Mouse (Mus musculus) lung, embryonic 14.5 days (tissue): ENCODE results near the gene Spaca3. TPM values are rescaled to one million over a fixed set of nuclear protein-coding genes. Genes with fewer than 3 reads are reported as not detected.

Experiments used
- ATAC-seq: fragments of 200-750 bp; cut with Nextera tagmentation; 2 replicates; pipeline ENCODE4 v1.8.0; 2017; ENCODE audit warnings: mild to moderate bottlenecking, moderate TSS enrichment, moderate library complexity; ENCODE audit not compliant: insufficient read depth
- DNase-seq: peaks from one replicate; pipeline ENCODE4 v3.0.0-alpha.2; 2015
- H3K27ac ChIP-seq: fragments of 300-500 bp; sonication (generic); 2 replicates; pipeline ENCODE4 v1.5.1; 2014; ENCODE audit warnings: low read depth, mild to moderate bottlenecking, moderate library complexity
- H3K27me3 ChIP-seq: fragments of 300-500 bp; sonication (generic); 2 replicates; pipeline ENCODE4 v1.6.1; 2014; ENCODE audit warnings: low read length, control low read depth; ENCODE audit not compliant: insufficient read depth
- H3K36me3 ChIP-seq: fragments of 300-500 bp; sonication (generic); 2 replicates; pipeline ENCODE4 v1.6.1; 2014; ENCODE audit warnings: control low read depth; ENCODE audit not compliant: insufficient read depth
- H3K4me1 ChIP-seq: fragments of 300-500 bp; sonication (generic); 2 replicates; pipeline ENCODE4 v1.6.1; 2014; ENCODE audit warnings: antibody characterized with exemption, control low read depth; ENCODE audit not compliant: insufficient read depth
- H3K4me2 ChIP-seq: fragments of 300-500 bp; sonication (generic); 2 replicates; pipeline ENCODE4 v1.6.1; 2014; ENCODE audit warnings: mild to moderate bottlenecking
- H3K4me3 ChIP-seq: fragments of 300-500 bp; sonication (generic); 2 replicates; pipeline ENCODE4 v1.5.1; 2014; ENCODE audit warnings: low read depth, low read length
- H3K9ac ChIP-seq: fragments of 300-500 bp; sonication (generic); 2 replicates; pipeline ENCODE4 v1.6.1; 2014
- H3K9me3 ChIP-seq: fragments of 300-500 bp; sonication (generic); 2 replicates; pipeline ENCODE4 v1.6.1; 2016; ENCODE audit warnings: low read depth, low read length, control low read depth
- CTCF ChIP-seq: IDR thresholded peaks from 2 replicates; pipeline ENCODE4 v1.5.1; 2016; ENCODE audit warnings: antibody characterized with exemption, low read depth
- WGBS: fragments of 180-500 bp; shearing (Covaris S2); extraction: QIAGEN DNeasy Blood & Tissue Kit; methylation state at CpG from one replicate; pipeline ENCODE4 v1.1.7; 2014; 5-methylcytosine and 5-hydroxymethylcytosine counted together
- polyA plus RNA-seq: library from polyadenylated mRNA; unstranded; fragments of >200 nt; fragmentation: Nextera tagmentation; extraction: Ambion mirVana; gene quantifications from 2 replicates; pipeline ENCODE4 v1.2.1, GENCODE M21; 2014

Spaca3 gene
- polyA plus RNA-seq, 1 experiment from 2014 or later = not detected

DNA sequence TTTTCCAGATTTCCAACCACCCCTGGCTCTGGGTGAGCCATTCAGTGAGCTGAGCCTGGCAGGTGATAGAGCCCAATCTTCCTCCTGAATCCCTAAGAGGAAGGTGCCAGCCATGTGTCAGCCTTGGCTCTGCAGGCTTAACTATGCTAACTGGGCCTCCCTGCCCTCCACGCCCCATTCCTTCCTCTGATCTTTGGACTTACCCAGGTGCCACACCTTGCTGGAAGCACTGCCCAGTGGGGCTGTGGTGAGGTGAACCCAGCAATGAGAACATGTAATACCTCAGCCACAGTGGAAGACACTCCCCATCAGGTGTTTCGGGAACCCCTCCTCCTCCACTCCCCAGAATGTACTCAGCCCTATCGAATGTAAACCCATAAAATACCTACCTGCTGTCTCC is 38.1 kb upstream of the Spaca3 start:
- Histone ChIP-seq H3K4me1 (peaks cover 3% of the 10 kb centered on the region; the same call in 1 of the 2 replicates), H3K9ac (no peak overlapping the region), H3K27me3 (no peaks in the 10 kb centered on the region), H3K4me2 (no peak overlapping the region), H3K4me3 (no peak overlapping the region), H3K27ac (no peak overlapping the region), H3K36me3 (peaks cover 66% of the 10 kb centered on the region), H3K9me3 (no peaks in the 10 kb centered on the region)
- no peak for DNase-seq
- ATAC-seq = no peak
- TF ChIP-seq CTCF = no peak
- WGBS = 90% methylated on average over 3 of the region's 3 CpGs

DNA sequence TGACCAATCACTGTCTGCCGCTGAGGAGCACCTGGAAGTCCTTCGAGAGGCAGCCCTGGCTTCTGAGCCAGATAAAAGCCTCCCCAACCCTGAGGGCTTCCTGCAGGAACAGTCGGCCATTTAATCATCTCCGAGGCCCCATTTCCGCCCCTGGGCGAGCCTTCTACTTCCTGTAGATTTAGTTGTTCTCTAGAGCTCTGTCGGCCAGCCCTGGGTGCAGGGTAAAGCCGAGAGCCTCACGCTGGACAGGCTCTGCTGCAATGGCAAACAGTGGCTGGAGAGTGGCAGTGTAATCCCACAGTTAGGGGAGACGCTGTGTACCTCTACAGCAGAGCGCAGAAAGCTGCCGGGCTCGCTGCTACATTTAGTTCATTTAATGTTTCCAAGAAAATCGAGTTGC is 36.9 kb upstream of the Spaca3 start:
- H3K36me3 ChIP-seq = peaks cover 54% of the 10 kb centered on the region
- H3K27me3 ChIP-seq = no peaks in the 10 kb centered on the region
- DNase-seq = peak; percentile 59
- 52% methylated on average over 14 of the region's 14 CpGs for WGBS
- peak; percentile 28; the same call in 1 of the 2 replicates for ATAC-seq
- no peaks in the 10 kb centered on the region for H3K9me3 ChIP-seq
- no peak overlapping the region for H3K4me3 ChIP-seq
- H3K27ac ChIP-seq = peak overlapping the region; percentile 44; the same call in 1 of the 2 replicates
- no peak overlapping the region for H3K9ac ChIP-seq
- H3K4me2 ChIP-seq = no peak overlapping the region
- peaks cover 3% of the 10 kb centered on the region; the same call in 1 of the 2 replicates for H3K4me1 ChIP-seq
- TF ChIP-seq CTCF = 0 out of 2 replicates have a peak, but pooled peaks have one; percentile 7

DNA sequence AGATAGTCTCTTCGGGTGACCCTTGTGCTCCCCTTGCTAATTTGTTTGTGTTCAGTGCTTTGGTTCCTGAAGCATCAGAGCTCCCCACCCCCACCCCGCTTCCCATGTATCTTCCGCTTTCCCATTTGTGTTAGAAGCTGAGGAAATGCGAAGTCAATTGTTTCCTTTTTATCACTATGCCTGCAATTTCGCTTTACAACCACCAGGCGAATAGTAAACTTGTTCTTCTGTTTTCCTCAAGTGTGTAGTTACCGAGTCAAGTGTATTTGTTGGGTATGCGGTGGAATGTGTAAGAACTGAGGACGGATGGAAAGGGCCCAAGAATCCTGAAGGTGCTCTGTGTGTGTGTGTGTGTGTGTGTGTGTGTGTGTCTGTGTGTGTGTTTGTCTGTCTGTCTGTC is 36.4 kb upstream of the Spaca3 start:
- DNase-seq (peak; percentile 26), ATAC-seq (no peak)
- peak; percentile 58 for TF ChIP-seq CTCF
- H3K27me3 ChIP-seq = no peaks in the 10 kb centered on the region
- peaks cover 49% of the 10 kb centered on the region for H3K36me3 ChIP-seq
- no peaks in the 10 kb centered on the region for H3K9me3 ChIP-seq
- 77% methylated on average over 9 of the region's 9 CpGs for WGBS
- H3K4me3 ChIP-seq = no peak overlapping the region
- H3K4me2 ChIP-seq = no peak overlapping the region
- H3K4me1 ChIP-seq = peaks cover 3% of the 10 kb centered on the region; the same call in 1 of the 2 replicates
- H3K27ac ChIP-seq = 0 out of 2 replicates have a peak overlapping the region, but pooled peaks have one; percentile 44
- no peak overlapping the region for H3K9ac ChIP-seq

DNA sequence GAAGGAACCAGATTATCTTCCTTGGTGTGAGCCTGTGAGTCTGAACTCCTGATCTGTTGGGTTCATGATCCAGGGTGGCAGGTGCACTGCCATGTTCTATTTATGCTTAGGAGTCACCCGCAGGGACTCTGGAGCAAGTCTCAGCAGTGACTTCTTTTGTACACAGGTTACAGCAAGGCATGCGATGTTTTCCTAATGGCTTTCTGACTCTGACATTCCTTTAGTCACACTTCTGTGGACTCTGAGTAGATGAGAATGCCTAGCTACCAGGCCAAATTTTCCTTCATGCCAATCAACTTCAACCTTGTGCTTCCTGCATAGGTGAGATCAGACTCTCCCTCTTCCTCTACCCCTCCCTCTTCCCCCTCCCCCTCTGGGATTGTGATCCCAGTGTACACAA is 22.8 kb upstream of the Spaca3 start:
- DNase-seq = no peak
- H3K4me3 ChIP-seq = no peak overlapping the region

DNA sequence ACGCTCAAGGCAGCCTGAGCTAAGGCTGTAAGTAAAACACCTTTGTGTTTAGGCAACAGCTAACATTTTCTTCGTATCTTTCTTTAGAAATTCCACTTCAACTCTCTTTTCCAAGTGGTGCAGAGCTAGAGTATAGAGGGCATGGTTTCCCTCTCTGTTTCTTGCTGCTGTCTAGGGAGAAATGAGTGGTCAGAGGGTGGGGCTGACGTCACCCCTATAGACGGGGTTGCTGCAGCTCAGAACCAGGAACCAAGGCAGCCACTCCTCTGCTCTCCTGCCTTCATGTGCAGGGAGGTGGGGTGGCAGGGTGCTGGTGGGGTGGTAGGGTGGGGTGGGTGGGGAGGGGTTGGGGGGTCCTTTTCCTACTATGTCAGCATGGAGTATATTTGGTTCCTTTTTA is 22.3 kb upstream of the Spaca3 start:
- H3K27me3 ChIP-seq = no peaks in the 10 kb centered on the region
- no peak overlapping the region for H3K4me3 ChIP-seq
- 52% methylated on average over 4 of the region's 4 CpGs for WGBS
- H3K27ac ChIP-seq = no peak overlapping the region
- no peak overlapping the region for H3K9ac ChIP-seq
- TF ChIP-seq CTCF = no peak
- H3K36me3 ChIP-seq = no peaks in the 10 kb centered on the region
- DNase-seq = no peak
- no peaks in the 10 kb centered on the region for H3K4me1 ChIP-seq
- no peaks in the 10 kb centered on the region for H3K9me3 ChIP-seq
- ATAC-seq = no peak
- H3K4me2 ChIP-seq = no peak overlapping the region

More for the DNA sequence above, 22.8 kb upstream of the Spaca3 start:
- Histone ChIP-seq H3K27ac (no peak overlapping the region), H3K9me3 (no peaks in the 10 kb centered on the region), H3K9ac (no peak overlapping the region), H3K4me2 (no peak overlapping the region), H3K36me3 (no peaks in the 10 kb centered on the region), H3K4me1 (no peaks in the 10 kb centered on the region), H3K27me3 (no peaks in the 10 kb centered on the region)
- 63% methylated on average over 2 of the region's 2 CpGs for WGBS
- no peak for ATAC-seq
- TF ChIP-seq CTCF = no peak

DNA sequence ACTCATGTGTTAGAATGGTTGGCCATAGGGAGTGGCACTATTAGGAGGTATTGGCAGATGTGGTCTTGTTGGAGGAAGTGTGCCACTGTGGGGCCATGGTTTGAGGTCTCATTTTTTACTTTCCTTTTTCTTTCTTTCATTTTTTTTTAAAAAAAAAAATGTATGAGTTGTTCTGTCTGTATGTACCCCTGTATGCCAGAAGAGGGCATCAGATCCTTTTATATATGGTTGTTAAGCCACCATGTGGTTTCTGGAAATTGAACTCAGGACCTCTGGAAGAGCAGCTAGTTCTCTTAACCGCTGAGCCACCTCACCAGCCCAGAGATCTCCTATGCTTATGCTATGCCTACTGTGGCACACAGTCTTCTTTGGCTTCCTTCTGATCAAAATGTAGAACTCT is 19.4 kb upstream of the Spaca3 start:
- WGBS = 55% methylated on average over 1 of the region's 1 CpGs
- Histone ChIP-seq H3K9me3 (no peaks in the 10 kb centered on the region), H3K36me3 (no peaks in the 10 kb centered on the region), H3K27ac (no peak overlapping the region), H3K27me3 (no peaks in the 10 kb centered on the region), H3K9ac (no peak overlapping the region), H3K4me3 (no peak overlapping the region), H3K4me2 (no peak overlapping the region), H3K4me1 (no peaks in the 10 kb centered on the region)
- peak; percentile 27; the same call in 1 of the 2 replicates for TF ChIP-seq CTCF
- ATAC-seq = no peak
- no peak for DNase-seq

DNA sequence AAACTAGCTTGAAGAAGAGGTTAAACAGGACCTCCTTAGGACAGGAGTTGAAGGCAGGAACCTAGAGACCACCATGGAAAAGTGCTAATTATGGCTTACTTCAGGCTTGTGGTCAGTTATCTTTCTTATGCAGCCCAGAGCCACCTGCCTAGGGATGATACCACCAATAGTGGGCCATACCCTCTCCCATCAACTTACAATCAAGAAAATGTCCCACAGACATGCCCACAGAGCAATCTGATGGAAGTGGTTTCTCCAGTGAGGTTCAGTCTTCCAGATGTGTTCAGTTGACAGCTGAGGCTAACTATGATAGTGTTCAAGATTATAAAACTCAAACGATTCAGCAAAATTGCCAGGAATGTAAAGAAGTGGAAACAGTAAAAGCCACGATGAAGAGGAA is 14.7 kb upstream of the Spaca3 start:
- H3K4me3 ChIP-seq = no peak overlapping the region
- no peak overlapping the region for H3K27ac ChIP-seq
- H3K4me2 ChIP-seq = no peak overlapping the region
- 46% methylated on average over 2 of the region's 2 CpGs for WGBS
- no peaks in the 10 kb centered on the region for H3K4me1 ChIP-seq
- H3K27me3 ChIP-seq = no peaks in the 10 kb centered on the region
- TF ChIP-seq CTCF = no peak
- ATAC-seq = no peak
- no peaks in the 10 kb centered on the region for H3K36me3 ChIP-seq
- no peak for DNase-seq
- no peak overlapping the region for H3K9ac ChIP-seq
- H3K9me3 ChIP-seq = no peaks in the 10 kb centered on the region

DNA sequence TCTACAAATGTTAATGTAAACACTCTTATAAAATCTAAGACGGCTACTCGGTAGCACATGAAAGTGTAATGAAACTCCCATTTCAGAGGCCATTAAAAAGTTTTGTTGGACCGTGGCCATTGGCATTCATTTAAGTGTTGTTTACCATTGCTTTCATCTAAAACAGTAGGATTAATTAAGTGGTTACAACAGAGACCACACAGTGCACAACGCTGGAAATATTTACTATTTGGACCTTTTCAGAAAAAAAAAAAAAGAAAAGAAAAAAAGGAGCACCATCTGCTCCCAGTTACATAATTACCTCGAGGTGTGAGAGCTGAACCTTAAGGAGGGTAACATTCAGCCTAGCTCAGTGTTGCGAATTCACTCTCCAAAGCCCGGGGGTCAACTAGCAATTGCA is 12.7 kb upstream of the Spaca3 start:
- ATAC-seq (peak; percentile 89), DNase-seq (peak; percentile 97)
- Histone ChIP-seq H3K27me3 (no peaks in the 10 kb centered on the region), H3K4me2 (no peak overlapping the region), H3K9me3 (no peaks in the 10 kb centered on the region), H3K27ac (no peak overlapping the region), H3K4me3 (no peak overlapping the region), H3K9ac (no peak overlapping the region), H3K36me3 (no peaks in the 10 kb centered on the region), H3K4me1 (no peaks in the 10 kb centered on the region)
- WGBS = 26% methylated on average over 7 of the region's 7 CpGs
- TF ChIP-seq CTCF = no peak
